Mouse (Mus musculus): ENCODE measurements around the gene Ankrd60. TPM values are rescaled to one million over a fixed set of nuclear protein-coding genes. Genes with fewer than 3 reads are reported as not detected.

Ankrd60 gene
- total RNA-seq, 2 experiments from 2014 or later, result not detected

DNA sequence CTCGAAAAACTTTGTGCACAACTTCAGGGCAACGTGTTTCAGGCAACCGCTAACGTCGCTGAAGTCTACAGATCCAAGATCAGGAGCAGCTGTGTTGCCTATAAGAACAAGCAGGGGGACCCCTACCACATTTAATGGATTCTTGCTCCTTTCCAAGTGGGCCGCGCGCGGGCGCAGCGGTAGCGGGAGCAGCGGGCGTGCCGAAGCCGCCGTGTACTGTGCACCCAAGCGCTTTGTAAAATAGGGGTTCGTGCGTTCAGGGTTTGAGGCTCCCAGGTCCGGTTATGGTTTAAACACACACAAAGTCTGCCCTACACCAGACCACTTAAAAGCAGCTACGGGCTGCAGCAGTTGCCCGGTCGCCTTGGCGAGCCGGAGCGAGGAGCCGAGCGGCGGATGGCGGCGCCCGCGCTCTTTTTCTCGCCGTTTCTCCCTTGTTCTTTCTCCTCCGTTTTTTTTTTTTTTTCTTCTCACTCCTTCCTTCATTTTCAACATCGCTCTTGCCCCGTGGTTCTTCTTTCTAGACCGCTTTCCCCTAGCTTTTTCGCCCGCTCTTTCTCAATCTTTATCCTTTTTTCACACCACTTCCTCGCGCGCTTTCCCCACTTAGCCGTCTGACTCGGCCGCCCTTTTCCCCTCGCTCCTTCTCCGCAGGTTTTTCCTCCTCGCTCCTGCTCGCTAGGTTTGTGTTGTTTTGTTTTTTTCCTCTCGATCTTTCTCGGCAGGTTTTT lies 7.4 kb upstream of the Ankrd60 start:
- peak; percentile 20 to 29 for DNase-seq
- intact Hi-C loops (cut with DNase I), result loop anchor here (5.0 to 10.0 kb wide), 5 partner anchors 199 to 1089 kb away; partner anchors contain the start of genes Gnas and Stx16

DNA sequence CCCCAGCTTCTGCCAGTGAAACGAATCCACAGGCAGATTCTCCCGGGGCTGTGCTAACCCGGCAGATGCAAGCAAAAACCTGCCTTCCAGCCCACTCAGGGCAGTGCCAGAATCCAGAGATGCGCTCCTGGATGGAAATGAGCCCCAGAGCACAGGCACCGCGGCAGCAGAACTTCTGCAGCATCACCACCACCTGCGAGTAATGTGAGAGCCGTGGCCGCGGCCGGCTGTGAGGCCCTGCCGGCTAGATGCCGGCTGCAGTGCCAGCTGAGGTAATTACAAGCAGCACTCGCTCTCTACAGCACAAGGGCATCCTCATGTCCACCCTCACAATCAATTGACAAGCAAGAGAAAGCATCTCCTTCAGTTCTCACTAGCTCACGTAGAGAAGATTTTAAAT lies 6.2 kb upstream of the Ankrd60 start:
- no peak for DNase-seq
- intact Hi-C loops (cut with DNase I), result loop anchor here (10.0 kb wide), 3 partner anchors 200 to 1090 kb away; partner anchors contain the start of gene Stx16

DNA sequence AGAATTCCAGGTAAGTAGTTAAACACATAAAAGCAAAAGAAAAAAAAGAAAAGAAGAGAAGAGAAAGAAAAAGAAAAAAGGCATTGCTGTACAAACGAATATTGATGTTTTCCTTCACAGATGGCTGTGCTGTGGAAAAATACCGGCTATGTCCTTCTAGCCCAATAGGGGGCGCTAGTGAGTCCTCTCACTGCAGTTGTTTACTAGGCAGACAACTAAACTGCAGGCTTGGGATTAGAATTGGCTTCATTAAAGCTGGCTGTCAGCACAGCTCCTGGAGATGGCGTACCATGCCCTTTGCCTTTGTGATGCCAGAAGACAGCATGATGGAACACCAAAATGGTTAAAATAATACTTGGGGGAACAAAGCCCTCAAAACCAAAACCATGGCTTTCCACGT lies 5.3 kb upstream of the Ankrd60 start:
- peak in 1 of 2 experiments; percentile 25 for DNase-seq
- intact Hi-C loops (cut with DNase I), result loop anchor here (10.0 kb wide), 3 partner anchors 201 to 1091 kb away; partner anchors contain the start of gene Stx16

DNA sequence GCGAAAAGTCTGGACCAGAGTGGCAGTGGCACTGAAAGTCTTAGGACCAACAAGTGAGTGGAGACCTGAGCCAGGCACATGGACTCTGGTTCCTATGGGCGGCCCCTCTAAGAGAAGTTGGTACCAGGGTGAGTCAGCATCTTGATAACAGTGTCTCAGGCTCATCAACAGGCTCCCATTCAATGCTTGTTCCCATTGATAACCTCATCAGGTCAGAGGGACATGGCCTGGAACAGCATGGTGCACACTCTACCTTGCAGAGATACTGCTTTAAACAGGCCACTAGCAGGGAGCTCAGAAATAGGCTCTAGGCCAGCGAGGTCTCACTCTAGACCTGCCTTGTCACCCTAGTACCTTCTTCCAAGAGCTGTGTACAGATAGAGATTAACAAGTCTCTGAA lies 4.7 kb upstream of the Ankrd60 start:
- intact Hi-C loops (cut with DNase I), result loop anchor here (10.0 kb wide), 3 partner anchors 202 to 1092 kb away; partner anchors contain the start of gene Stx16
- no peak for DNase-seq

DNA sequence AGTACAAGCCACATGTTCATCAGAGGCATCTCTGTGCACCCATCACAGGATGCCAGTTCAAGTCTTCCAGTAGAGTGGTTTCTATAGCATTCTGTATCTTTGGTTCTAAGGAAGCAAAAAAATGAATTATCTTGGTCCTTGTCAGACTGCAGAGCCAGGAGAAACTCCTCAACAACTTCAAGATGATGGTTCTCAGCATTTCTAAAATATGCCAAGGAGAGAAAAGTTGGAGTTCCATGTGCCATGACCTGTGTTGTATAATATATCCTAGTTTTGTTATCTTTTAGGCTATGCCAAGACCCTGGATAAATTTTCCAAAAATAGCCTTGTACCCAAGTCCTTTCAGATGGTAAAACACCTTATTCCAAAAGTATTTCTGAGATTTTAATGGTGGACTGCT lies 2.9 kb upstream of the Ankrd60 start:
- intact Hi-C loops (cut with DNase I), result loop anchor here (10.0 kb wide), 3 partner anchors 204 to 1094 kb away; partner anchors contain the start of gene Stx16
- DNase-seq, result no peak

DNA sequence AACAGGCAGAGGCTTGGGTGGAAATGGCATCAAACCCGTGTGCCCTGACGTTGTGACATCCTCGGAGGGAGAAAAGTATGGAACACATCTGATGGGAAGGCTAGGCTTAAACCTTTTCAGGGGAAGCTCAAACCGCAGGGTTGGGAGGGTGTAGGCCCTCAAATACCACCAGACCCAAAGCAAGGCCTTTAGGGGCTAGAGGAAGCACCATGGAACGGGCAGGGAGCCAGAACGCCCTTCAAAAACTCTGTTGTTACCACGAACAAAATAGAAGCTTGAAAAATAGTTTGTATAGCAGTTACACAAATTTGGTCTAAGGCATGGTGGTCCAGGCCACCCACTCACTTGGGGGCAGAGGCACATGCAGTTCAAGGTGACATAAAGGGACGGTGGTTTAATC lies 430 bp upstream of the Ankrd60 start:
- DNase-seq, result no peak
- intact Hi-C loops (cut with DNase I), result no loop called here

DNA sequence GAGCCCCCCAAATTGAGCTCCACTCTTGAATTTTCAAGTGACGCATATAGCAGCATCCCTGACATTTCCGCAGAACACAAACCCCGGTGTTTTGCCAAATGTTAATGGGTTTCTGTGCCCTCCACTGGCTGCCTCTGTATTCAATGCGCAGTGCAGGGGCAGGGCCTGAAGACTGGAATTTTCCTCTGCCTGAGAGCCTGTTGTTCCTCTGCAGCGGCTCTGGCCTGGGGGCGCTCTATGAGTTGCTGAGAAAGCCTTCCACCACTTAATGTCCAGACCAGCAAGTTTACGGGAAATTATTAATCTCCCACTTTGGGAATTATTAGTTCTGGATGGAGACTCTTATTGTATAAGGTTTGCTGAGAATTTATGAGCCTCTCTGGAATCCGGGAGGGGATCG lies 14.0 kb downstream of the Ankrd60 start:
- intact Hi-C loops (cut with DNase I), result loop anchor here (5.0 kb wide), 3 partner anchors 718 to 1338 kb away; partner anchors contain the start of gene Gnas
- no peak for DNase-seq

DNA sequence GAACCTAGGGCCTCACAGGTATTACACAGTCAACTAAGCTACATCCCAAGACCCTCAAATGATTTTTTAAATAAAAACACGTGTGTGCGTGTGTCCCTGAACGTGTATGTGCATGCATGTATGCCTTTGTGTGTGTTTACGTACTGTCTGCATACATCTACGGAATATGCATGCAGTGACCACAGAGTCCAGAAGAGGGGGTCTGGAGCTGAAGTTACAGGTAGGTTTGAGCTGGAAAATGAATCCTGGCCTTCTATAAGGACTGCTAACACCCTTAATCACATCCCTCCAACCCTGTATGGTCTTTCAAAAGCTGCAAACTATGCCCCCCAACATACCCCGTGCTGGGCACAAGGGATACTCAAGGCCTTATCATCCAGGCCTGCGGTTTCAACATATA lies 14.8 kb downstream of the Ankrd60 start:
- DNase-seq, result no peak
- intact Hi-C loops (cut with DNase I), result loop anchor here (5.0 kb wide), 3 partner anchors 719 to 1339 kb away; partner anchors contain the start of gene Gnas

DNA sequence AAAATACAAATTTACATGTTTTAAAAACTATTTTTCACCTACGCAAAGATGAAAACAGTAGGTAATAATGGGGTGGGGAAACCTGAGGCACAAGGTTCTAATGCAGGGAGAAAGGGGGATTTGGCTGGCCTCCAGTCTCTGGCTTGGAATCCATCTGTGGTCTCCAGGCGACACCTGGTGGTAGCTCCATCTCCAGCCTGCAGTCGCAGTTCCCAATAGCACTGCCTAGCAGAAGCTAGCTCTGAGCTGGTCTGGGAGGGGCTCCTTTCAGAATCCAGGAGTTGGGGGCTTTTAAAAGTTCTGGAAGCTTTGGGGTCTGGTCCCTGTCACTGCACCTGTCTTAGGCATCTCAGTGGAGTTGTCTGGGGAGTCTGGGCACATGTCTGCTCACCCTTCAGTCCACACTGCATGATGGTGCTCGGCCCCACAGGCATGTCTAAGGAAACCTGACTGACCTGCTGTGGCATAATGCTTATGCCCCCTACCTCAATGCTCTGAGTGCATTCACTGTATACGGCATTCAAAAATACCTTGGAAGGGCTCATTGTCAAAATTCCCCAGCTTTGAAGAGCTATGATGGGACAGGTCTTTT lies 16.2 kb downstream of the Ankrd60 start:
- peak; percentile 73 to 83 for DNase-seq
- intact Hi-C loops (cut with DNase I), result loop anchor here (1.0 to 5.0 kb wide), 5 partner anchors 376 to 1340 kb away; partner anchors contain the start of gene Gnas

DNA sequence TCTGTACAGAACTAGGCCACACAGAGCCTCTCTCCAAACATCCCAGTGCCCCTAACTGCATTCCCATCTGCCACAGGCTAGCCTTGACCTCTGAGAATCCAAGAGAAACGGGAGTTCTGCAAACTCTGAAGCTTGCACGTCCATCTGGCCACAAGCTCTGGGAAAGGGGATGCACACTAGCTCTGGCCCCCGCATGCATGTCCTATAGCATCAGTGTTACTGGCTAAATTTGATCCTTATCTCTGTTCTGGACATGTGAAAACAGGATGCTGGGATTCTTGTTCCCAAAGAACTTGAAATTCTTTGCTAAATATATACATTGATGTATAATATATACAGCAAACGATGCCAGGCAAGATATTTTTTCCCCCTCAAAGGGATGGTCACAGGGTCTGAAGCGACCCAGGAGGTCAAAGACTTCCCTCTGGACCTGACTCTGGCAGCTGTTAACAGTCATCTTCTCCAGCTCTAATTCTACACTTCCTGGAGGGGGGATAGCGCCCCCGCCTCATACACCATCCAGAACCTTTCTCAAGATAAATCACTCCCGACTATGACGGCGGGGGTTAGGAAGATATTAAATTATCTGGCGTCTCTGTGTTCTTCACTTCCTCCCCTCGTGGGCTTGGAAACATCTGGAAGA lies 19.3 kb downstream of the Ankrd60 start:
- DNase-seq, result no peak
- intact Hi-C loops (cut with DNase I), result no loop called here

DNA sequence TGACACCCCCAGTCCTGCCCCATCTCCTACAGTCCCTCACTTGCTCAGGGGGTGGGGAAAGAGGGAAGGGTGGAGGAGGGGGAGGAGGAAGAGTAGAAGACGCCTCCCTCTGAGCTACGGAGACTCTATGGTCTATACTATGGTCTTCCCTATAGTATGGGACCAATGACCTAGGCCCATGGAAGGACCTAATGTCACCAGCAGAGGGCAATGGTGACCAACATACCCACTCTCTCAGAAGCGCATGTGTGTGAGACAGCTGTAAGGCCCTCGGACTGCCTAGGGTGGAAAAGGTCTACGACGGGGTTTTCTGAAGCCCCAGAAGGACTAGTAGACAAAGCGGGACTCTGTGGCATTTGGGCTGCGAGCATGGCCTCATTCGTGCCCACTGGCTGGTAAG lies 24.3 kb downstream of the Ankrd60 start:
- intact Hi-C loops (cut with DNase I), result no loop called here
- DNase-seq, result no peak

DNA sequence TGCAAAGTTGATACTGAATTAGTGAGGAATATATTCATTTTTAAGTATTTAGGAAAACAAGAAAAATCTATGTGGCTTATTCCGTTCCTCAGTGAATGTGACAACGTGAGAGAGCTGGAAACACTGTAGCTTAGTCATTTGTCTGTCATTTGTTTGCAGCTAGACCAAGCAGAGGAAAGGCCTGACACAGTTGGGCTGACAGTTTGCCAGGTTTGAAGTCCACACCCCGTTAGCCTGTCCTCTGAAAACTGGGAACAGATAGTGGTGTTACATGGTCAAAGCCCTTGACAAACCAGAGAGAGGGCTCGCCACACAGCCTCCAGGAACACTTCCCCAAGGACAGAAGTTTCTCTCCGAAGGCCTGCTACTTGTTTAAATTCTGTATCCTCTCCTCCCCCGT lies 27.5 kb downstream of the Ankrd60 start:
- peak; percentile 46 to 50 for DNase-seq
- intact Hi-C loops (cut with DNase I), result no loop called here

DNA sequence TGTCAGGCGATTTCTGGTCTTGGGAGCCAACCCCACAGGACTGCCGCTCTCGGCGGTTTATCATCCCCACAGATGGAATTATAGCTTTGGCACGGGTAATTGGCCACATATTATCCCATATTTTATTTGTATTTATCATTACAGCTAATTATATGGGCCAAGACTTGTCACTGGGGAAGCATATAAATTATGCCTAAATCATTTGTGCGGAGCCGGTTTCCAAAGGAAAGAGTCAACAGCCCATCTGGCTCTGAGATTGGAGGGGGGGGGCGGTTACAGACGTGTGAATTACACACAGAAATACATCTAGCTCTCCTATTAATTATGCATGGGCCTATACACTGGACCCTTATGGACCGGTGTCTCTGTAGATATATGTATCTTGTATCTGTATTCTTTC lies 28.9 kb downstream of the Ankrd60 start:
- intact Hi-C loops (cut with DNase I), result loop anchor here (5.0 kb wide), 2 partner anchors 267 to 442 kb away; no protein-coding TSS in a partner anchor
- DNase-seq, result no peak

DNA sequence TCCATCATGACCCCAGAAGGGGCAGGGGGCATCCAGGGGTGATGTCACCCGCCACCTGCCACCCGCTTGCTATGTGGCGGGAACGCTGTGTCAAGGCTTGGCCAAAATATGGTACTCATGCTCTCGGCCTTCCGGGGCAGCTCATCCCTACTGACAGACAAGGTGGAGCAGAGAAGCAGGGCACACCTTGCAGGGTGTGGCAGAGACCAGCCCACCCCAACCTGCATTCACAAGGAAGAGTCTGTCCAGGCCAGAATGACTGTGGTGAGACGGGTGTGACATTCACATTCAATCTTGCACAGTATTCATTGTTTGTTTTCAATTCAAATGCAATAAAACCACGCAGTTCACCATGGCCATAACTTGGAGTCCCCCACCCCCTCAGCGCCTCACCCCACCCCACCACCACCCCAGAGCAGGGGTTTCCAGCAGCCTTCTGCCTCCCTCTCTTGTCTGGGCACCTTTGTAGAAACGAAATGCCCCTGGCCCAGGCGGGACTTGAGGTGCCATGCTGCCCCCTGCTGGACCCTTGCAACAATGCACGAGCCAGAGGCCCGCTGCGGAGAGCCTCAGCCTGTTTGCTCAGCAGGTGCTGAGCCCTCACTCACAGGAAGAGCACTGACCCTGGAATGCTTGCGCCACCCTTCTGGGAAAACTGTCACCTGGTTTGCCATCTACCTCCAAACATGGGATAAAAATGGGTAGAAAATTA lies 32.0 kb downstream of the Ankrd60 start:
- DNase-seq, result peak; percentile 86 to 91
- intact Hi-C loops (cut with DNase I), result loop anchor here (1.0 to 5.0 kb wide), 4 partner anchors 264 to 439 kb away; no protein-coding TSS in a partner anchor

DNA sequence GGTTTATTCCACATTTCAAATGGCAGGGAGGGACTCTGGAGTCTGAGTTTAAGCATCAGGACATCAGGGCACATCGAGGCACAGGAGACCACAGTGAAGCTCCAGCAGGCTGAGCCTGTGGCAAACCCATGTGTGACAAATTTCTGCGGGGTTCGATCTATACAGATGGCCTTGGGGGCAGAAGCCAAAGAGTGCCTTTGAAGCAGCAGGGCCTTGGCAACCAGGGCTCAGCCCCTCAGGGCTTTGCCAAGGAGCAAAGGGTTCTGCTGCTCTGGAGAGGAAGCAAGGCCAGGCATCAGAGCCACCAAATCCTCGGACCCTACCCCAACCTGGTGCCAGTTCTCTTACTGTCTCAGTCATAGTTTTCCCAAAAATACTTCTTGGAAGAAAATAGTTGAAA lies 35.4 kb downstream of the Ankrd60 start:
- intact Hi-C loops (cut with DNase I), result loop anchor here (5.0 kb wide), 1 partner anchor 90 kb away; no protein-coding TSS in a partner anchor
- no peak for DNase-seq

DNA sequence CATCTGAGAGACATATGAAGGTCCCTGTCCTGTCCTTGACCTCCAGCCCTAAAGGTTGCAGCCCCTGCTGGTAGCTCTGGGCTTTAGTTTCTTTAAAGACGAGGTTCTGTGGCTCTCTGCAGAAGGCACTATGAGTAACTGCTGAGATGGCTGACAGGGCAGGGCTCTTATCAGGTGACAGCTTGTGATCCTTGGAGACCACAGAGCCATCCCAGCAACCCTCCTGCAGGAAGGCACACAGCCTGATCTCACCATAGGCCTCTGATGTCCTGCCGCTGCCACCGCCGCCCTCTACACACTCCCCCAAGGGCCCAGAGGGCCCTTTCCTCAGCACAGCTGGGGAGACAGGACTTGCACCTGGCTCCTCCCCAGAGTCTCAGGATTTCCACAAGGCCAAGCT lies 36.4 kb downstream of the Ankrd60 start:
- DNase-seq, result no peak
- intact Hi-C loops (cut with DNase I), result loop anchor here (5.0 kb wide), 1 partner anchor 89 kb away; no protein-coding TSS in a partner anchor

DNA sequence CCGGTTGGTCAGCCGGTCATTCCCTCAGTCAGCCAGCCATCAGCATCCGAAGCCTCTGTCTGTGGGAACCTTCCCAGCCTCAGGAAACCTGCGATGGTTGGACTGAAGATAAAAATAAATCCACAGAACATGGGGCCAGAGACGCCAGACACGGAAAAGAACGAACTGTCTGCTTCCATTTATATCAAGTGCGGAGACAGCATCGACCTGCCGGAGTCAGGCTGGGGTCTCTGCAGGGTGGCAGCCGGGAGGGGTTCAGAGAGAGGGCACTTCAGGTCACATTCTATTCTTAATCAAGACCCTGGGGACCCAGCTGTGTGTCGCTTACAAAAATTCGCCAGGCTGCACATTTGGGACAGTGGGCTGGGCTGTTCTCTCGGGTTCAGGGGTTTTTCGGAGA lies 38.4 kb downstream of the Ankrd60 start:
- intact Hi-C loops (cut with DNase I), result loop anchor here (5.0 kb wide), 1 partner anchor 87 kb away; no protein-coding TSS in a partner anchor
- DNase-seq, result no peak

DNA sequence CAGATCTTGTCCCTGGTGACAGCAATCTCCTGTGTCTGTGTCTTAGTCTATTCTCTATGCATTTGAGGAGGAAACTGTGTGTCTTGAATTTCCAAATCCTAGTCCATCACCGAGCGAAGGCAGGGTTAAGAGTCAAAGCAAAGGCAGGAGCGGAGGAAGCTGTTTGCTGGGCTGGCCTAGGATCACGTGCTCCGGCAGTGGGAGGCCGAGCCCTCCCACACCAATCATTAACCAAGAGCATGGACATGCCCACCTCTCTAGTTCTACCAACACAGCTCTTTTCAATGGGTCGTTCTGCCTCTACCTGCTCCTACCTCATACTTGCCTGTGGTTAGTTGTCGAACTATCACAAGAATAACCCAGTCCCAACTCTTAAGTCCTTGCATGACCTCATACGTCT lies 42.3 kb downstream of the Ankrd60 start:
- intact Hi-C loops (cut with DNase I), result no loop called here
- no peak for DNase-seq

DNA sequence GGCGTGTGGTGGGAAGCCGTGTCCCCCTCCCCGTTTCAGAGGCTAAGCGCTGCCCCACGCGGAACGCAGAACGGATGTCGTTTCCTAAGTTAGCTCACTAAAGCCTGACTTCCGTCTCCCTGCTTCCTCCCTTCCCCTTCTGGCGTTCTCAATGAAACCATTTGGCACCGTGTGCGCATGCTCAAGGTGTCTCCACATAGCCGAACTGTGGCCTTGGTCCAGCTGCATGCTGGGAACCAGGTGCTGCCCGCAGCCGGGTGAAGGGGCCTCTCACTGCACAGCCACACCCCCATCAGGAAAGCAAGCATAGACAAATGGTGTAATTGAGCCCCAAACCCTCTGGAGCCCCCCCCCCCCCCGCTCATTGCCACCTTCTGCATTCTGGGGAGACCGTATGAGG lies 42.8 kb downstream of the Ankrd60 start:
- intact Hi-C loops (cut with DNase I), result no loop called here

DNA sequence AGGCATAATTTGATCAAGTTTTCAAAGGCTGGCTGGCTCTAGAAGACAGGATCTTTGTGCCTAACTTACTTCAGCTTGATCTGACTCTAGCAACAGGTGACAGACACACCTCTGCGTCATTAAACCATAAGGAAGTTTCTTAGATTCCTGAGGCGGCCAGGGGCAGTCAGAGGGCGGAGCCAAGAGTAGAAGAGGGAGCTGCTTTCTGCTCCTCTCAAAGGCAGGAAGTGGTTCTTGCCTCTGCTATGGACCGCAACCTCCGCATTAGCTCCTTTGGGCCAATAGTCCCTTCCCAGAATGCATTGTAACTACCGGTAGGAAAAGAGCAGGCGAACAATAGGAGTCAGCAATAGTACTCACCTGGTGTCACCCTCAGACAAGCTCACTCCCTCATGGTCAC lies 43.6 kb downstream of the Ankrd60 start:
- intact Hi-C loops (cut with DNase I), result no loop called here
- DNase-seq, result no peak

More for the DNA sequence above, 42.8 kb downstream of the Ankrd60 start:
- no peak for DNase-seq

All from heart, postnatal 14 days (tissue).